Mouse (Mus musculus): ENCODE measurements around the gene Sugp2.

Sugp2 gene

GRCm38 (mm10) chr8:70222041-70222440, 12.0 kb upstream of the Sugp2 start:
- no peak for DNase-seq

GRCm38 (mm10) chr8:70223341-70223740, 10.7 kb upstream of the Sugp2 start:
- peak; percentile 73 to 84 for DNase-seq

GRCm38 (mm10) chr8:70227997-70228396, 6.0 kb upstream of the Sugp2 start:
- DNase-seq, result no peak

- no peak for DNase-seq
Measured at GRCm38 (mm10) chr8:70230837-70231236, 3.2 kb upstream of the Sugp2 start.

- DNase-seq, result no peak
Measured at GRCm38 (mm10) chr8:70233606-70234005, 420 bp upstream of the Sugp2 start.

GRCm38 (mm10) chr8:70234781-70235128, 729 bp downstream of the Sugp2 start:
- peak in 1 of 2 experiments; percentile 20 for DNase-seq

GRCm38 (mm10) chr8:70237842-70238241, 3.8 kb downstream of the Sugp2 start:
- no peak for DNase-seq

- DNase-seq, result peak in 1 of 2 experiments; percentile 19
Measured at GRCm38 (mm10) chr8:70240642-70241041, 6.6 kb downstream of the Sugp2 start.

- no peak for DNase-seq
Measured at GRCm38 (mm10) chr8:70246622-70247021, 12.6 kb downstream of the Sugp2 start.

- no peak for DNase-seq
Measured at GRCm38 (mm10) chr8:70247841-70248240, 13.8 kb downstream of the Sugp2 start.

- no peak for DNase-seq
Measured at GRCm38 (mm10) chr8:70254628-70255027, 20.6 kb downstream of the Sugp2 start.

- no peak for DNase-seq
Measured at GRCm38 (mm10) chr8:70257456-70257855, 23.4 kb downstream of the Sugp2 start.

- no peak for DNase-seq
Measured at GRCm38 (mm10) chr8:70258600-70258999, 24.6 kb downstream of the Sugp2 start.

- no peak for DNase-seq
Measured at GRCm38 (mm10) chr8:70259043-70259442, 25.0 kb downstream of the Sugp2 start.

GRCm38 (mm10) chr8:70267674-70268073, 33.6 kb downstream of the Sugp2 start:
- no peak for DNase-seq

GRCm38 (mm10) chr8:70268311-70268710, 34.3 kb downstream of the Sugp2 start:
- DNase-seq, result no peak

GRCm38 (mm10) chr8:70268799-70269565, 35.0 kb downstream of the Sugp2 start:
- DNase-seq, result peak in 1 of 2 experiments; percentile 32

- peak; percentile 14 to 19 for DNase-seq
Measured at GRCm38 (mm10) chr8:70272949-70273348, 38.9 kb downstream of the Sugp2 start.

- DNase-seq, result no peak
Measured at GRCm38 (mm10) chr8:70274350-70274749, 40.3 kb downstream of the Sugp2 start.

- peak; percentile 29 to 48 for DNase-seq
Measured at GRCm38 (mm10) chr8:70276476-70276875, 42.5 kb downstream of the Sugp2 start.

- no peak for DNase-seq
Measured at GRCm38 (mm10) chr8:70278175-70278574, 44.1 kb downstream of the Sugp2 start.

GRCm38 (mm10) chr8:70279266-70279665, 45.2 kb downstream of the Sugp2 start:
- no peak for DNase-seq

- DNase-seq, result no peak
Measured at GRCm38 (mm10) chr8:70281001-70281400, 47.0 kb downstream of the Sugp2 start.

GRCm38 (mm10) chr8:70282603-70283135, 48.6 kb downstream of the Sugp2 start, which contains the start of gene Homer3:
Gene Homer3 (plus strand): TSS chr8:70282827.
- DNase-seq, result peak; percentile 88 to 93
